ENCODE assay signal across 9 mouse cellular contexts in the genomic region with DNA sequence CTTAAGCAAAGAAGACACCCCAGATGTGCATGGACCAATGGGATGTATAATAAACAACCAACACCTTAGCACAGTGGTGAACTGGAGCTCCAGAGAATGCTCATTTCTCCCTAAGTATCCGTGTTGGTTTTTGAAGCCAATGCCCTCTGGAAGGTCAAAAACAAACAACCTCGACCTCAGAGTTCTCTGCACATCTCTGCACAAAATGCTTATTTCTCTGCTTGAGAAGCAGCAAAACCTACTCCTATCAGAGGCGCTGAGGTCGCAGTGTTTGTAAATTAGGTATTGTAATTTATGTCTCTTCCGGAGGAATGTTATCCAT. TPM values are rescaled to one million over a fixed set of nuclear protein-coding genes. Genes with fewer than 3 reads are reported as not detected.
DNase-seq lines count a peak whose midpoint lies in the region; ATAC-seq and TF ChIP-seq lines count a peak whose summit lies in the region.
"Had no signal": no experiment of that assay in that cellular context is flagged by ENCODE, and none has a peak within 500 bp of the region (broad histone marks: within the 10 kb centered on the region; RNA-seq: fewer than 3 reads in every experiment).

No protein-coding gene starts in this region.

- H3K4me2 ChIP-seq in heart, embryonic 16.5 days (ENCODE audit: low read depth, low read length), result peak overlapping the region; percentile 94
- peak overlapping the region; percentile 98 for H3K4me2 ChIP-seq in embryonic facial prominence, embryonic 12.5 days (replicated peaks)
- peak overlapping the region; percentile 72 for H3K4me2 ChIP-seq in hindbrain, embryonic 16.5 days (ENCODE audit: low read length)
- H3K4me2 ChIP-seq in midbrain, embryonic 15.5 days, result peak overlapping the region; percentile 64

- peaks cover 3% of the 10 kb centered on the region; the same call in 1 of the 2 replicates for H3K4me1 ChIP-seq in heart, embryonic 16.5 days (ENCODE audit: control insufficient read depth, insufficient read depth, low read length)
- peaks cover 2% of the 10 kb centered on the region; the same call in 1 of the 2 replicates for H3K4me1 ChIP-seq in embryonic facial prominence, embryonic 12.5 days
- H3K4me1 ChIP-seq in hindbrain, embryonic 16.5 days (ENCODE audit: control insufficient read depth, insufficient read depth, low read depth, low read length), result peaks cover 9% of the 10 kb centered on the region
- peaks cover 15% of the 10 kb centered on the region for H3K4me1 ChIP-seq in midbrain, embryonic 15.5 days
- H3K4me1 ChIP-seq in thymus, adult 2 months (replicated peaks; ENCODE audit: control insufficient read depth, insufficient read depth, low read length), result peaks cover 7% of the 10 kb centered on the region; the same call in 1 of the 2 replicates

- TF ChIP-seq POLR2A in thymus, adult 2 months (IDR thresholded peaks at IDR 0.05; ENCODE audit: control insufficient read depth, extremely low read depth, insufficient read depth, low read length, poor library complexity), result no peak

- H3K4me3 ChIP-seq in heart, embryonic 16.5 days (ENCODE audit: low read length), result peak overlapping the region; percentile 77
- peak overlapping the region; percentile 78 for H3K4me3 ChIP-seq in embryonic facial prominence, embryonic 12.5 days
- H3K4me3 ChIP-seq in hindbrain, embryonic 16.5 days (ENCODE audit: low read length), result peak overlapping the region; percentile 61
- peak overlapping the region; percentile 86 for H3K4me3 ChIP-seq in midbrain, embryonic 15.5 days
- no peak overlapping the region for H3K4me3 ChIP-seq in thymus, adult 2 months (ENCODE audit: control insufficient read depth, insufficient read depth, low read length)

- no peak for TF ChIP-seq CTCF in thymus, adult 2 months (IDR thresholded peaks at IDR 0.05; ENCODE audit: borderline replicate concordance, control insufficient read depth, extremely low read depth, insufficient read depth, low read length, poor library complexity)

- DNase-seq in heart, adult 18-20 months, result no peak
- no peak for DNase-seq in thymus, adult 2 months
- DNase-seq in natural killer cell, adult 2 months (ENCODE audit: low spot score in 2 of 2), result no peak
- no peak for DNase-seq in ovary, postnatal 10 days (ENCODE audit: low spot score)

- H3K9me3 ChIP-seq in heart, embryonic 16.5 days (replicated peaks; ENCODE audit: control insufficient read depth, low read length), result no peaks in the 10 kb centered on the region
- H3K9me3 ChIP-seq in embryonic facial prominence, embryonic 12.5 days, result no peaks in the 10 kb centered on the region
- no peaks in the 10 kb centered on the region for H3K9me3 ChIP-seq in hindbrain, embryonic 16.5 days (ENCODE audit: control insufficient read depth, low read length)
- no peaks in the 10 kb centered on the region for H3K9me3 ChIP-seq in midbrain, embryonic 15.5 days

- no peak overlapping the region for H3K9ac ChIP-seq in heart, embryonic 16.5 days (ENCODE audit: low read length)
- peak overlapping the region; percentile 63; the same call in 1 of the 2 replicates for H3K9ac ChIP-seq in embryonic facial prominence, embryonic 12.5 days
- H3K9ac ChIP-seq in hindbrain, embryonic 16.5 days (ENCODE audit: low read depth, low read length), result peak overlapping the region; percentile 80
- H3K9ac ChIP-seq in midbrain, embryonic 15.5 days, result peak overlapping the region; percentile 96

- WGBS in heart, embryonic 16.5 days, result 8% methylated on average over 5 of the region's 5 CpGs
- 15% methylated on average over 5 of the region's 5 CpGs for WGBS in embryonic facial prominence, embryonic 12.5 days
- 7% methylated on average over 5 of the region's 5 CpGs for WGBS in hindbrain, embryonic 16.5 days
- 5% methylated on average over 5 of the region's 5 CpGs for WGBS in midbrain, embryonic 15.5 days
- WGBS in thymus, adult 2 months, result 18% methylated on average over 5 of the region's 5 CpGs

- H3K36me3 ChIP-seq in heart, embryonic 16.5 days (ENCODE audit: control insufficient read depth, insufficient read depth), result no peaks in the 10 kb centered on the region
- H3K36me3 ChIP-seq in embryonic facial prominence, embryonic 12.5 days, result no peaks in the 10 kb centered on the region
- no peaks in the 10 kb centered on the region for H3K36me3 ChIP-seq in hindbrain, embryonic 16.5 days (ENCODE audit: control insufficient read depth, insufficient read depth, low read length)
- H3K36me3 ChIP-seq in midbrain, embryonic 15.5 days (replicated peaks), result no peaks in the 10 kb centered on the region
- H3K36me3 ChIP-seq in thymus, adult 2 months (ENCODE audit: control insufficient read depth, insufficient read depth, low read length), result no peaks in the 10 kb centered on the region

- H3K27me3 ChIP-seq in heart, embryonic 16.5 days (ENCODE audit: control insufficient read depth, insufficient read depth, low read length), result peaks cover 18% of the 10 kb centered on the region
- H3K27me3 ChIP-seq in embryonic facial prominence, embryonic 12.5 days, result peaks cover 24% of the 10 kb centered on the region
- no peaks in the 10 kb centered on the region for H3K27me3 ChIP-seq in hindbrain, embryonic 16.5 days (replicated peaks; ENCODE audit: control insufficient read depth, insufficient read depth, low read length)
- H3K27me3 ChIP-seq in midbrain, embryonic 15.5 days (replicated peaks), result no peaks in the 10 kb centered on the region
- no peaks in the 10 kb centered on the region; the same call in 1 of the 2 replicates for H3K27me3 ChIP-seq in thymus, adult 2 months (ENCODE audit: control insufficient read depth, insufficient read depth, low read length)

- H3K27ac ChIP-seq in heart, embryonic 16.5 days (ENCODE audit: low read length), result no peak overlapping the region
- H3K27ac ChIP-seq in embryonic facial prominence, embryonic 12.5 days, result no peak overlapping the region
- peak overlapping the region; percentile 88 for H3K27ac ChIP-seq in hindbrain, embryonic 16.5 days (ENCODE audit: low read depth, low read length)
- H3K27ac ChIP-seq in midbrain, embryonic 15.5 days, result peak overlapping the region; percentile 93
- H3K27ac ChIP-seq in thymus, adult 2 months (ENCODE audit: control insufficient read depth, insufficient read depth, low read length), result no peak overlapping the region

- ATAC-seq in heart, embryonic 16.5 days (replicated peaks; ENCODE audit: extremely low read depth, insufficient read depth, low FRiP score), result no peak
- no peak for ATAC-seq in embryonic facial prominence, embryonic 12.5 days (ENCODE audit: insufficient number of reproducible peaks, insufficient read depth, low FRiP score, low TSS enrichment)
- no peak; the same call in 1 of the 2 replicates for ATAC-seq in hindbrain, embryonic 16.5 days
- ATAC-seq in midbrain, embryonic 15.5 days (replicated peaks), result peak; percentile 51

RNA-seq across cellular contexts. Expression of a gene that starts 1.0 kb away (rescaled TPM):
- 0.50 TPM in 2 replicates for polyA plus RNA-seq in heart, embryonic 16.5 days (2015; fragmentation: Nextera tagmentation; extraction: Ambion mirVana)
- 1 to 10 TPM; 1.1 to 1.4 TPM for total RNA-seq in heart, adult 18-20 months (2021)
- polyA plus RNA-seq in embryonic facial prominence, embryonic 12.5 days (2016; fragmentation: Nextera tagmentation; extraction: Ambion mirVana), result 3.0 and 3.3 TPM in 2 replicates
- 79.9 and 82.8 TPM in 2 replicates for polyA plus RNA-seq in hindbrain, embryonic 16.5 days (2015; fragmentation: Nextera tagmentation; extraction: Ambion mirVana)
- 53.4 and 53.9 TPM in 2 replicates for polyA plus RNA-seq in midbrain, embryonic 15.5 days (2015; fragmentation: Nextera tagmentation; extraction: Ambion mirVana)
- polyA plus RNA-seq in thymus, adult 2 months (2012; rRNA removed), result 0.55 and 0.93 TPM in 2 replicates
- total RNA-seq: hematopoietic stem cell, adult 5-6 weeks had no signal

Comparison
In these comparisons a context has a peak if more than half of its experiments do, and no peak if none do; other contexts are left out.
1. H3K27ac ChIP-seq: peak in hindbrain, embryonic 16.5 days (single experiment) and midbrain, embryonic 15.5 days (single experiment); none in heart, embryonic 16.5 days (single experiment), embryonic facial prominence, embryonic 12.5 days (single experiment) and thymus, adult 2 months (single experiment).
2. RNA of a gene that starts 1.0 kb away (polyA plus RNA-seq): 79.9 to 82.8 TPM in hindbrain, embryonic 16.5 days and 53.4 to 53.9 TPM in midbrain, embryonic 15.5 days; 3.0 to 3.3 TPM in embryonic facial prominence, embryonic 12.5 days, 0.55 to 0.93 TPM in thymus, adult 2 months and 0.50 TPM in heart, embryonic 16.5 days; every median in the first group is over 10 times any median in the second.
3. Peak in every context shown above with its lines, with median percentiles within 50 percentile points of each other: H3K4me2 ChIP-seq.